ENCODE assay signal across 8 mouse cellular contexts in the genomic region with DNA sequence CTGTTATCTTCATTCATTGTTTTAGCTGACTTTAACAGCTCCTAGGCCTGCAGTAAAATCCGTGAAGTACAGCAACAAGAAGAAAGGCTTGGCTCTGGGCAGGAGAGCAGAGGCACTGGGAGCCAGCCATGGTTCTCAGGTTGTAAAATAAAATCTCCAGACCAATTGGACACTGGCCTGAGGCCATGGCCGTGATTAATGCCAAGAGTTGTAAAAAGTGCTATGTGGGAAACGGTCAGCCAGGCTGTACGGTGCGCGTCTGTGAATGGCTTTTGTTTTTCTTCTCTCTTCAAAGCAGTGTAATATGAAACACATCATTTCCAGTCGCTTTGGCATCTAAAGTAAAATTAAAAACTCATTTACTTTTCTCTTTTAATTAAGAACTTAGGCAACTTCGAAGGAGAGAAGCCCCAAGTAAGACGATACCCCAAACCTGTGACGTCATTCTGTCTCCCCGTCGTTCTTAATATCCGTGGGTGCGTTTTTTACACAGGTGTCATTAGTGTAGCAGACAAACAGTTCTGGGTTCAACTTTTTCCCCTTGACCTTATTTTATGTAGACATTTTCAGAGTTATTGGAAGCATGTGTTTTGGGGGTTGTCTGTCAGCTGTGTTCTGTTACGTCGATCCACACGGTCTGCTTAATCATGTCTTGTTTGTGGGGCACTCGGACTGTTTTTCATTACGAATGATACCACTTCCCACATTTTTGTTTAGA. TPM values are rescaled to one million over a fixed set of nuclear protein-coding genes. Genes with fewer than 3 reads are reported as not detected.
DNase-seq lines count a peak whose midpoint lies in the region; ATAC-seq and TF ChIP-seq lines count a peak whose summit lies in the region.

No protein-coding gene starts in this region.

- no peak overlapping the region for H3K9ac ChIP-seq in forebrain, embryonic 14.5 days (ENCODE audit: low read length)
- no peak overlapping the region for H3K9ac ChIP-seq in hindbrain, embryonic 14.5 days
- H3K9ac ChIP-seq in limb, embryonic 13.5 days = no peak overlapping the region

- H3K4me3 ChIP-seq in forebrain, embryonic 14.5 days (ENCODE audit: low read depth, low read length) = no peak overlapping the region
- no peak overlapping the region for H3K4me3 ChIP-seq in hindbrain, embryonic 14.5 days (replicated peaks; ENCODE audit: low read length)
- 0 out of 2 replicates have a peak overlapping the region, but pooled peaks have one; percentile 20 for H3K4me3 ChIP-seq in limb, embryonic 13.5 days

- H3K4me1 ChIP-seq in forebrain, embryonic 14.5 days (ENCODE audit: control insufficient read depth, insufficient read depth, low read length) = peaks cover 11% of the 10 kb centered on the region; the same call in 1 of the 2 replicates
- H3K4me1 ChIP-seq in hindbrain, embryonic 14.5 days (replicated peaks; ENCODE audit: control insufficient read depth, insufficient read depth, low read length) = no peaks in the 10 kb centered on the region
- peaks cover 51% of the 10 kb centered on the region for H3K4me1 ChIP-seq in limb, embryonic 13.5 days

- CTCF ChIA-PET in Patski (lab: Charles Lee) = no interaction called here

- no peaks in the 10 kb centered on the region for H3K36me3 ChIP-seq in forebrain, embryonic 14.5 days (ENCODE audit: control insufficient read depth, insufficient read depth, low read length)
- no peaks in the 10 kb centered on the region for H3K36me3 ChIP-seq in hindbrain, embryonic 14.5 days (replicated peaks; ENCODE audit: control insufficient read depth, insufficient read depth)
- H3K36me3 ChIP-seq in limb, embryonic 13.5 days = no peaks in the 10 kb centered on the region

- H3K9me3 ChIP-seq in forebrain, embryonic 14.5 days (replicated peaks; ENCODE audit: control insufficient read depth, low read length) = no peaks in the 10 kb centered on the region
- no peaks in the 10 kb centered on the region for H3K9me3 ChIP-seq in hindbrain, embryonic 14.5 days (ENCODE audit: control insufficient read depth, low read length)
- H3K9me3 ChIP-seq in limb, embryonic 13.5 days = no peaks in the 10 kb centered on the region

- POLR2A ChIA-PET in Patski (lab: Charles Lee) = interaction anchor here (0.6 to 1.4 kb wide), 3 partner anchors 11 to 649 kb away, joined by 3 to 5 read pairs (median 3); partner anchors contain the start of gene Tanc1

- DNase-seq in Patski (ENCODE audit: low read depth, low spot score) = peak; percentile 73
- peak; percentile 80 for DNase-seq in brain, adult 2 months (ENCODE audit: low read depth, low spot score)
- DNase-seq in forebrain, embryonic 14.5 days (ENCODE audit: low spot score) = peak; percentile 59
- no peak for DNase-seq in hindbrain, embryonic 14.5 days (ENCODE audit: low spot score)
- peak; percentile 34 for DNase-seq in urinary bladder, postnatal 10 days (ENCODE audit: low spot score)
- DNase-seq in left cerebral cortex, adult 18-20 months (ENCODE audit: low spot score in 2 of 2) = no peak

- 44% methylated on average over 19 of the region's 19 CpGs for WGBS in forebrain, embryonic 14.5 days
- 74% methylated on average over 19 of the region's 19 CpGs for WGBS in hindbrain, embryonic 14.5 days
- WGBS in limb, embryonic 13.5 days = 5% methylated on average over 19 of the region's 19 CpGs

- peak overlapping the region; percentile 0; the same call in 1 of the 2 replicates for H3K4me2 ChIP-seq in forebrain, embryonic 14.5 days (ENCODE audit: low read length)
- H3K4me2 ChIP-seq in hindbrain, embryonic 14.5 days (replicated peaks) = no peak overlapping the region
- H3K4me2 ChIP-seq in limb, embryonic 13.5 days (replicated peaks) = peak overlapping the region; percentile 55

- no peak overlapping the region for H3K27ac ChIP-seq in forebrain, embryonic 14.5 days (ENCODE audit: low read depth, low read length)
- no peak overlapping the region for H3K27ac ChIP-seq in hindbrain, embryonic 14.5 days
- peak overlapping the region; percentile 85 for H3K27ac ChIP-seq in limb, embryonic 13.5 days

- peak; percentile 38 for ATAC-seq in Patski
- peak; percentile 66 for ATAC-seq in forebrain, embryonic 14.5 days
- 0 out of 2 replicates have a peak, but pooled peaks have one; percentile 27 for ATAC-seq in hindbrain, embryonic 14.5 days (ENCODE audit: low FRiP score)
- ATAC-seq in limb, embryonic 13.5 days (ENCODE audit: low FRiP score, low read depth) = peak; percentile 90
- ATAC-seq in megakaryocyte, adult 5-6 weeks (ENCODE audit: poor library complexity, severe bottlenecking) = no peak

- H3K27me3 ChIP-seq in Patski = no peaks in the 10 kb centered on the region
- no peaks in the 10 kb centered on the region for H3K27me3 ChIP-seq in forebrain, embryonic 14.5 days (replicated peaks; ENCODE audit: control insufficient read depth, insufficient read depth, low read length)
- H3K27me3 ChIP-seq in hindbrain, embryonic 14.5 days (ENCODE audit: control insufficient read depth, insufficient read depth, low read length) = no peaks in the 10 kb centered on the region
- H3K27me3 ChIP-seq in limb, embryonic 13.5 days = no peaks in the 10 kb centered on the region

- in situ Hi-C loops in Patski (cut with MboI; ENCODE audit: low pct_unique_long_range_greater_than_20kb) = no loop called here

- no peak for TF ChIP-seq CTCF in Patski (IDR thresholded peaks at IDR 0.05)

RNA-seq across cellular contexts. Expression of gene Tanc1, which starts 11.6 kb away (rescaled TPM):
- polyA plus RNA-seq in Patski (2021) = 45.3 TPM
- polyA plus RNA-seq in forebrain, embryonic 14.5 days (2014; fragmentation: Nextera tagmentation; extraction: Ambion mirVana) = 4.9 and 5.9 TPM in 2 replicates
- polyA plus RNA-seq in hindbrain, embryonic 14.5 days (2014; fragmentation: Nextera tagmentation; extraction: Ambion mirVana) = 6.5 and 7.9 TPM in 2 replicates
- 42.1 and 45.2 TPM in 2 replicates for polyA plus RNA-seq in limb, embryonic 13.5 days (2015; fragmentation: Nextera tagmentation; extraction: Ambion mirVana)
- total RNA-seq in left cerebral cortex, adult 18-20 months (2021) = 10 to 100 TPM; 25.2 to 26.7 TPM
- total RNA-seq in megakaryocyte, adult 5-6 weeks (2015) = 1.2 and 1.7 TPM in 2 replicates
- total RNA-seq in megakaryocyte, adult 5-6 weeks (2017) = 1.7 and 5.7 TPM in 2 replicates

Comparison
In these comparisons a context has a peak if more than half of its experiments do, and no peak if none do; other contexts are left out.
1. DNase-seq: peak in Patski (single experiment), brain, adult 2 months (single experiment), forebrain, embryonic 14.5 days (single experiment) and urinary bladder, postnatal 10 days (single experiment); none in hindbrain, embryonic 14.5 days (single experiment) and left cerebral cortex, adult 18-20 months (0 of 2).